Mouse (Mus musculus): ENCODE results near the gene Nit1. TPM values are rescaled to one million over a fixed set of nuclear protein-coding genes. Genes with fewer than 3 reads are reported as not detected.
A peak's percentile ranks its signal among the peaks of the same experiment; 100 is the strongest.
"Not testable (repeated sequence)": the region's sequence is repeated elsewhere in the genome, so short reads cannot be mapped to it uniquely, and the experiment has no call there.

The Nit1 gene
- total RNA-seq, 2 experiments from 2014 or later, result 6.7 to 11.0 TPM

- not testable (repeated sequence) for ATAC-seq (replicated peaks; ENCODE audit: low FRiP score, poor library complexity, severe bottlenecking)
Observed at GRCm38 (mm10) chr1:171306157-171306556, 39.3 kb downstream of the Nit1 start.

GRCm38 (mm10) chr1:171298226-171298625 is 47.2 kb downstream of the Nit1 start:
- no peak for ATAC-seq (replicated peaks; ENCODE audit: low FRiP score, poor library complexity, severe bottlenecking)

GRCm38 (mm10) chr1:171295063-171295402 is 50.4 kb downstream of the Nit1 start:
- 0 out of 2 replicates have a peak, but pooled peaks have one; percentile 3 for ATAC-seq (replicated peaks; ENCODE audit: low FRiP score, poor library complexity, severe bottlenecking)

DNA sequence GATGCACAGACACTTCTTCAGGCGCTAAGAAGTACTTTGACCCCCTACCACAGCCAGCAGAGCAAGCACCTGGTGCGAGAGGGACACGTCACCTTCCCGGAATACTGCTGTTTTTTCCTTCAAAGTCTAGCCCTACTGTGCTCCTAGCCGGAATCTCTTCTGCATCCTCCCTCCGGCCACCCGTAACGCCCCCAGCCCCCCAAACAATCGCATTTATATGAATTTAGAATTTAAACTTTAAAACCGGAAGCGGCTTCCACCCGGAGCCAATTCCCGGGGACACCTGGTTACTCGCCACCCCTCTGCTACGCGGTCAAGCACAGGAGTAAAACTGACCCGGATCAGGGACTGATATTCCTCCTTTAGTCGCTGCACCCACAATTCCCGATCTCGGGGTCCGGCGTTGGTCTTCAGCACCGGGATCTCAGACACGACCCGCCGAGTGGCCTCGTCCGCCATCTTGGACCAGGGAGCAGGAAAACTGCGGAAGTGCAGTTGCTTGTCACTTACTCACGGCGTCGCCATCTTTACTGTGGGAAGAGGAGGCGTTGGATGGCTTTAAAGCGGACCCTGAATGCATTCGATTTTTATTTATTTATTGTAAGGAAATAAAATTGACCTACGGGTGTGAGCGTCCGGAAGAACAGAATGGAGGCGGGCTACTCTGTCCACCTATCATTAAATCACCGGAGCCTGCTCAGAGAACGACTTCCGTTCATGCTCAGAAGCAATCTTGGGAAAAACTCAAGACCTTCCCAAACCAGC is 51.0 kb downstream of the Nit1 start, which contains the start of gene Ufc1:
Gene Ufc1 (minus strand): TSS at position 727 of the 765 bp plus-strand sequence.
- peak; percentile 96 for ATAC-seq (replicated peaks; ENCODE audit: low FRiP score, poor library complexity, severe bottlenecking)

- 0 out of 2 replicates have a peak, but pooled peaks have one; percentile 24 for ATAC-seq (replicated peaks; ENCODE audit: low FRiP score, poor library complexity, severe bottlenecking)
Observed at GRCm38 (mm10) chr1:171293906-171294297, 51.5 kb downstream of the Nit1 start.

- ATAC-seq (replicated peaks; ENCODE audit: low FRiP score, poor library complexity, severe bottlenecking), result no peak
Observed at GRCm38 (mm10) chr1:171293351-171293750, 52.1 kb downstream of the Nit1 start.

- ATAC-seq (replicated peaks; ENCODE audit: low FRiP score, poor library complexity, severe bottlenecking), result no peak
Observed at GRCm38 (mm10) chr1:171288328-171288727, 57.1 kb downstream of the Nit1 start.

Other genes with a start within 250 kb of the Nit1 start
- gene Cfap126, start 231.7 kb downstream of the Nit1 start, total RNA-seq (2015; ENCODE audit: low replicate concordance), result not detected in 2 replicates
- not detected in 2 replicates for gene Cfap126, start 231.7 kb downstream of the Nit1 start, total RNA-seq (2017; ENCODE audit: low replicate concordance)
- gene Sdhc, start 195.0 kb downstream of the Nit1 start, total RNA-seq (2015; ENCODE audit: low replicate concordance), result 15.6 and 40.3 TPM in 2 replicates
- 9.2 and 20.0 TPM in 2 replicates for gene Sdhc, start 195.0 kb downstream of the Nit1 start, total RNA-seq (2017; ENCODE audit: low replicate concordance)
- gene Mpz, start 194.9 kb downstream of the Nit1 start, total RNA-seq (2015; ENCODE audit: low replicate concordance), result not detected in 2 replicates
- gene Mpz, start 194.9 kb downstream of the Nit1 start, total RNA-seq (2017; ENCODE audit: low replicate concordance), result not detected in 2 replicates
- gene Pcp4l1, start 149.4 kb downstream of the Nit1 start, total RNA-seq (2015; ENCODE audit: low replicate concordance), result not detected in 2 replicates
- 0.84 and 3.2 TPM in 2 replicates for gene Pcp4l1, start 149.4 kb downstream of the Nit1 start, total RNA-seq (2017; ENCODE audit: low replicate concordance)
- gene Nr1i3, start 131.7 kb downstream of the Nit1 start, total RNA-seq (2015; ENCODE audit: low replicate concordance), result not detected in 2 replicates
- gene Nr1i3, start 131.7 kb downstream of the Nit1 start, total RNA-seq (2017; ENCODE audit: low replicate concordance), result not detected in 2 replicates
- 4.0 and 4.2 TPM in 2 replicates for gene Tomm40l, start 123.1 kb downstream of the Nit1 start, total RNA-seq (2015; ENCODE audit: low replicate concordance)
- 2.2 and 2.6 TPM in 2 replicates for gene Tomm40l, start 123.1 kb downstream of the Nit1 start, total RNA-seq (2017; ENCODE audit: low replicate concordance)
- not detected in 2 replicates for gene Apoa2, start 120.6 kb downstream of the Nit1 start, total RNA-seq (2015; ENCODE audit: low replicate concordance)
- gene Apoa2, start 120.6 kb downstream of the Nit1 start, total RNA-seq (2017; ENCODE audit: low replicate concordance), result not detected in 2 replicates
- 269 and 282 TPM in 2 replicates for gene Fcer1g, start 111.3 kb downstream of the Nit1 start, total RNA-seq (2015; ENCODE audit: low replicate concordance)
- gene Fcer1g, start 111.3 kb downstream of the Nit1 start, total RNA-seq (2017; ENCODE audit: low replicate concordance), result 89.5 and 162 TPM in 2 replicates
- 0.19 TPM in 1 of 2 replicates, not detected in the other for gene Adamts4, start 95.2 kb downstream of the Nit1 start, total RNA-seq (2015; ENCODE audit: low replicate concordance)
- not detected in 2 replicates for gene Adamts4, start 95.2 kb downstream of the Nit1 start, total RNA-seq (2017; ENCODE audit: low replicate concordance)
- 62.9 and 78.4 TPM in 2 replicates for gene Ndufs2, start 94.3 kb downstream of the Nit1 start, total RNA-seq (2015; ENCODE audit: low replicate concordance)
- 48.0 and 62.1 TPM in 2 replicates for gene Ndufs2, start 94.3 kb downstream of the Nit1 start, total RNA-seq (2017; ENCODE audit: low replicate concordance)
- 8.1 and 11.3 TPM in 2 replicates for gene B4galt3, start 75.3 kb downstream of the Nit1 start, total RNA-seq (2015; ENCODE audit: low replicate concordance)
- 7.7 and 29.1 TPM in 2 replicates for gene B4galt3, start 75.3 kb downstream of the Nit1 start, total RNA-seq (2017; ENCODE audit: low replicate concordance)
- gene Ppox, start 64.5 kb downstream of the Nit1 start, total RNA-seq (2015; ENCODE audit: low replicate concordance), result 416 and 462 TPM in 2 replicates
- 506 and 765 TPM in 2 replicates for gene Ppox, start 64.5 kb downstream of the Nit1 start, total RNA-seq (2017; ENCODE audit: low replicate concordance)
- 9.6 and 12.1 TPM in 2 replicates for gene Usp21, start 57.7 kb downstream of the Nit1 start, total RNA-seq (2015; ENCODE audit: low replicate concordance)
- gene Usp21, start 57.7 kb downstream of the Nit1 start, total RNA-seq (2017; ENCODE audit: low replicate concordance), result 9.4 and 13.9 TPM in 2 replicates
- gene Ufc1, start 50.6 kb downstream of the Nit1 start, total RNA-seq (2015; ENCODE audit: low replicate concordance), result 23.4 and 28.6 TPM in 2 replicates
- 13.9 and 19.3 TPM in 2 replicates for gene Ufc1, start 50.6 kb downstream of the Nit1 start, total RNA-seq (2017; ENCODE audit: low replicate concordance)
- 3.8 and 4.8 TPM in 2 replicates for gene Dedd, start 16.5 kb downstream of the Nit1 start, total RNA-seq (2015; ENCODE audit: low replicate concordance)
- 4.3 and 6.7 TPM in 2 replicates for gene Dedd, start 16.5 kb downstream of the Nit1 start, total RNA-seq (2017; ENCODE audit: low replicate concordance)
- 5.4 and 7.1 TPM in 2 replicates for gene Pfdn2, start within 50 bp of the Nit1 start, total RNA-seq (2015; ENCODE audit: low replicate concordance)
- 1.5 and 15.1 TPM in 2 replicates for gene Pfdn2, start within 50 bp of the Nit1 start, total RNA-seq (2017; ENCODE audit: low replicate concordance)
- gene Klhdc9, start 15.2 kb upstream of the Nit1 start, total RNA-seq (2015; ENCODE audit: low replicate concordance), result not detected in 2 replicates
- not detected in 2 replicates for gene Klhdc9, start 15.2 kb upstream of the Nit1 start, total RNA-seq (2017; ENCODE audit: low replicate concordance)
- not detected in 2 replicates for gene Nectin4, start 24.5 kb upstream of the Nit1 start, total RNA-seq (2015; ENCODE audit: low replicate concordance)
- gene Nectin4, start 24.5 kb upstream of the Nit1 start, total RNA-seq (2017; ENCODE audit: low replicate concordance), result 0.68 TPM in 1 of 2 replicates, not detected in the other
- 20.1 and 21.1 TPM in 2 replicates for gene Arhgap30, start 43.3 kb upstream of the Nit1 start, total RNA-seq (2015; ENCODE audit: low replicate concordance)
- gene Arhgap30, start 43.3 kb upstream of the Nit1 start, total RNA-seq (2017; ENCODE audit: low replicate concordance), result 25.9 and 26.9 TPM in 2 replicates
- gene Usf1, start 65.7 kb upstream of the Nit1 start, total RNA-seq (2015; ENCODE audit: low replicate concordance), result 2.7 and 12.7 TPM in 2 replicates
- gene Usf1, start 65.7 kb upstream of the Nit1 start, total RNA-seq (2017; ENCODE audit: low replicate concordance), result 9.1 and 23.1 TPM in 2 replicates
- not detected in 2 replicates for gene Tstd1, start 73.2 kb upstream of the Nit1 start, total RNA-seq (2015; ENCODE audit: low replicate concordance)
- gene Tstd1, start 73.2 kb upstream of the Nit1 start, total RNA-seq (2017; ENCODE audit: low replicate concordance), result not detected in 2 replicates
- not detected in 2 replicates for gene F11r, start 91.9 kb upstream of the Nit1 start, total RNA-seq (2015; ENCODE audit: low replicate concordance)
- 0.42 TPM in 1 of 2 replicates, not detected in the other for gene F11r, start 91.9 kb upstream of the Nit1 start, total RNA-seq (2017; ENCODE audit: low replicate concordance)
- 0.84 and 4.8 TPM in 2 replicates for gene Alyref2, start 157.8 kb upstream of the Nit1 start, total RNA-seq (2015; ENCODE audit: low replicate concordance)
- gene Alyref2, start 157.8 kb upstream of the Nit1 start, total RNA-seq (2017; ENCODE audit: low replicate concordance), result 0.60 and 1.4 TPM in 2 replicates
- gene Itln1, start 189.6 kb upstream of the Nit1 start, total RNA-seq (2015; ENCODE audit: low replicate concordance), result not detected in 2 replicates
- gene Itln1, start 189.6 kb upstream of the Nit1 start, total RNA-seq (2017; ENCODE audit: low replicate concordance), result not detected in 2 replicates
- gene Cd244a, start 213.5 kb upstream of the Nit1 start, total RNA-seq (2015; ENCODE audit: low replicate concordance), result 2.3 and 3.1 TPM in 2 replicates
- gene Cd244a, start 213.5 kb upstream of the Nit1 start, total RNA-seq (2017; ENCODE audit: low replicate concordance), result 5.2 and 8.3 TPM in 2 replicates